Mouse (Mus musculus) midbrain, embryonic 12.5 days (tissue): Measurements from ENCODE around the gene Card6. TPM values are rescaled to one million over a fixed set of nuclear protein-coding genes. Genes with fewer than 3 reads are reported as not detected.
"Not testable (repeated sequence)": the region's sequence is repeated elsewhere in the genome, so short reads cannot be mapped to it uniquely, and the experiment has no call there.

Source experiments
- ATAC-seq: fragments of 200-750 bp; cut with Nextera tagmentation; 2 replicates; pipeline ENCODE4 v1.8.0; 2017; ENCODE audit warnings: low read depth, moderate TSS enrichment, moderate library complexity; ENCODE audit not compliant: low FRiP score
- H3K27ac ChIP-seq: fragments of 300-500 bp; sonication (generic); replicated peaks from 2 replicates; pipeline ENCODE4 v1.5.1; 2016; ENCODE audit warnings: mild to moderate bottlenecking
- H3K27me3 ChIP-seq: fragments of 300-500 bp; sonication (generic); 2 replicates; pipeline ENCODE4 v1.6.1; 2016; ENCODE audit warnings: mild to moderate bottlenecking
- H3K36me3 ChIP-seq: fragments of 300-500 bp; sonication (generic); 2 replicates; pipeline ENCODE4 v1.6.1; 2016
- H3K4me1 ChIP-seq: fragments of 300-500 bp; sonication (generic); 2 replicates; pipeline ENCODE4 v1.6.1; 2016
- H3K4me2 ChIP-seq: fragments of 300-500 bp; sonication (generic); replicated peaks from 2 replicates; pipeline ENCODE4 v1.6.1; 2016; ENCODE audit warnings: mild to moderate bottlenecking, moderate library complexity
- H3K4me3 ChIP-seq: fragments of 300-500 bp; sonication (generic); 2 replicates; pipeline ENCODE4 v1.5.1; 2016; ENCODE audit warnings: mild to moderate bottlenecking
- H3K9ac ChIP-seq: fragments of 300-500 bp; sonication (generic); replicated peaks from 2 replicates; pipeline ENCODE4 v1.6.1; 2016; ENCODE audit warnings: mild to moderate bottlenecking, moderate library complexity
- H3K9me3 ChIP-seq: fragments of 300-500 bp; sonication (generic); 2 replicates; pipeline ENCODE4 v1.6.1; 2016; ENCODE audit warnings: mild to moderate bottlenecking
- WGBS: fragments of 180-500 bp; shearing (Covaris S2); methylation state at CpG from one replicate; pipeline ENCODE4 v1.1.7; 2016; 5-methylcytosine and 5-hydroxymethylcytosine counted together
- polyA plus RNA-seq: library from polyadenylated mRNA; unstranded; fragments of >200 nt; fragmentation: Nextera tagmentation; extraction: Ambion mirVana; gene quantifications from 2 replicates; pipeline ENCODE4 v1.2.1, GENCODE M21; 2016

Card6 gene
- polyA plus RNA-seq, 1 experiment from 2014 or later = 1.2 TPM

GRCm38 (mm10) chr15:5142047-5142446, 33.7 kb upstream of the Card6 start:
- no peak overlapping the region for H3K4me3 ChIP-seq
- H3K9ac ChIP-seq = no peak overlapping the region
- H3K27ac ChIP-seq = no peak overlapping the region
- ATAC-seq = no peak
- no peaks in the 10 kb centered on the region for H3K9me3 ChIP-seq
- WGBS = 67% methylated on average over 5 of the region's 5 CpGs
- no peak overlapping the region for H3K4me2 ChIP-seq
- H3K27me3 ChIP-seq = no peaks in the 10 kb centered on the region
- no peaks in the 10 kb centered on the region for H3K36me3 ChIP-seq
- peaks cover 14% of the 10 kb centered on the region for H3K4me1 ChIP-seq

GRCm38 (mm10) chr15:5140357-5140756, 32.0 kb upstream of the Card6 start:
- ATAC-seq = no peak
- H3K9ac ChIP-seq = no peak overlapping the region
- H3K4me2 ChIP-seq = no peak overlapping the region
- no peaks in the 10 kb centered on the region for H3K36me3 ChIP-seq
- H3K27me3 ChIP-seq = no peaks in the 10 kb centered on the region
- H3K9me3 ChIP-seq = no peaks in the 10 kb centered on the region
- H3K27ac ChIP-seq = no peak overlapping the region
- peaks cover 11% of the 10 kb centered on the region for H3K4me1 ChIP-seq
- H3K4me3 ChIP-seq = no peak overlapping the region

- Histone ChIP-seq H3K4me1 (peaks cover 6% of the 10 kb centered on the region), H3K36me3 (no peaks in the 10 kb centered on the region), H3K4me3 (no peak overlapping the region), H3K27me3 (no peaks in the 10 kb centered on the region), H3K9me3 (no peaks in the 10 kb centered on the region), H3K4me2 (no peak overlapping the region), H3K27ac (no peak overlapping the region), H3K9ac (no peak overlapping the region)
- 94% methylated on average over 7 of the region's 7 CpGs for WGBS
- ATAC-seq = no peak
Measured at GRCm38 (mm10) chr15:5139863-5140262, 31.5 kb upstream of the Card6 start.

GRCm38 (mm10) chr15:5139366-5139765, 31.0 kb upstream of the Card6 start:
- 96% methylated on average over 2 of the region's 2 CpGs for WGBS
- no peak for ATAC-seq
- Histone ChIP-seq H3K4me2 (no peak overlapping the region), H3K27ac (no peak overlapping the region), H3K9me3 (no peaks in the 10 kb centered on the region), H3K4me3 (no peak overlapping the region), H3K4me1 (peaks cover 1% of the 10 kb centered on the region; the same call in 1 of the 2 replicates), H3K9ac (no peak overlapping the region), H3K27me3 (no peaks in the 10 kb centered on the region), H3K36me3 (no peaks in the 10 kb centered on the region)

GRCm38 (mm10) chr15:5138021-5138856, 29.9 kb upstream of the Card6 start:
- H3K4me2 ChIP-seq = no peak overlapping the region
- no peaks in the 10 kb centered on the region for H3K4me1 ChIP-seq
- ATAC-seq = no peak
- H3K9me3 ChIP-seq = no peaks in the 10 kb centered on the region
- 83% methylated on average over 9 of the region's 9 CpGs for WGBS
- H3K27me3 ChIP-seq = no peaks in the 10 kb centered on the region
- no peak overlapping the region for H3K9ac ChIP-seq
- no peak overlapping the region for H3K4me3 ChIP-seq
- no peaks in the 10 kb centered on the region for H3K36me3 ChIP-seq
- no peak overlapping the region for H3K27ac ChIP-seq

GRCm38 (mm10) chr15:5134945-5135483, 26.7 kb upstream of the Card6 start:
- no peak overlapping the region for H3K4me3 ChIP-seq
- H3K9me3 ChIP-seq = no peaks in the 10 kb centered on the region
- H3K27me3 ChIP-seq = no peaks in the 10 kb centered on the region
- H3K4me1 ChIP-seq = no peaks in the 10 kb centered on the region
- 82% methylated on average over 8 of the region's 8 CpGs for WGBS
- H3K27ac ChIP-seq = no peak overlapping the region
- ATAC-seq = no peak
- no peak overlapping the region for H3K9ac ChIP-seq
- H3K4me2 ChIP-seq = no peak overlapping the region
- H3K36me3 ChIP-seq = no peaks in the 10 kb centered on the region

- no peaks in the 10 kb centered on the region for H3K4me1 ChIP-seq
- H3K9ac ChIP-seq = no peak overlapping the region
- H3K27me3 ChIP-seq = no peaks in the 10 kb centered on the region
- no peak overlapping the region for H3K4me3 ChIP-seq
- ATAC-seq = no peak
- H3K36me3 ChIP-seq = no peaks in the 10 kb centered on the region
- H3K4me2 ChIP-seq = no peak overlapping the region
- WGBS = 72% methylated on average over 3 of the region's 3 CpGs
- H3K9me3 ChIP-seq = no peaks in the 10 kb centered on the region
- no peak overlapping the region for H3K27ac ChIP-seq
Measured at GRCm38 (mm10) chr15:5134179-5134578, 25.8 kb upstream of the Card6 start.

GRCm38 (mm10) chr15:5133301-5133700, 25.0 kb upstream of the Card6 start:
- no peaks in the 10 kb centered on the region for H3K4me1 ChIP-seq
- H3K36me3 ChIP-seq = no peaks in the 10 kb centered on the region
- no peak overlapping the region for H3K27ac ChIP-seq
- no peak for ATAC-seq
- no peaks in the 10 kb centered on the region for H3K27me3 ChIP-seq
- WGBS = 70% methylated on average over 3 of the region's 3 CpGs
- no peak overlapping the region for H3K4me2 ChIP-seq
- H3K9me3 ChIP-seq = no peaks in the 10 kb centered on the region
- H3K9ac ChIP-seq = no peak overlapping the region
- H3K4me3 ChIP-seq = no peak overlapping the region

GRCm38 (mm10) chr15:5130887-5131668, 22.7 kb upstream of the Card6 start:
- H3K27me3 ChIP-seq, H3K4me1 ChIP-seq, H3K4me3 ChIP-seq, H3K9me3 ChIP-seq, H3K27ac ChIP-seq, H3K4me2 ChIP-seq, ATAC-seq, H3K9ac ChIP-seq, H3K36me3 ChIP-seq: not testable (repeated sequence)
- 91% methylated on average over 14 of the region's 14 CpGs for WGBS

- no peak overlapping the region for H3K9ac ChIP-seq
- no peak overlapping the region for H3K4me2 ChIP-seq
- no peaks in the 10 kb centered on the region for H3K27me3 ChIP-seq
- H3K27ac ChIP-seq = no peak overlapping the region
- no peak for ATAC-seq
- WGBS = 92% methylated on average over 12 of the region's 12 CpGs
- no peak overlapping the region for H3K4me3 ChIP-seq
- H3K9me3 ChIP-seq = no peaks in the 10 kb centered on the region
- peaks cover 5% of the 10 kb centered on the region; the same call in 1 of the 2 replicates for H3K36me3 ChIP-seq
- no peaks in the 10 kb centered on the region for H3K4me1 ChIP-seq
Measured at GRCm38 (mm10) chr15:5129111-5129805, 20.9 kb upstream of the Card6 start.

- no peak overlapping the region for H3K9ac ChIP-seq
- no peaks in the 10 kb centered on the region for H3K9me3 ChIP-seq
- H3K36me3 ChIP-seq = peaks cover 7% of the 10 kb centered on the region; the same call in 1 of the 2 replicates
- H3K4me1 ChIP-seq = no peaks in the 10 kb centered on the region
- H3K4me3 ChIP-seq = no peak overlapping the region
- H3K27me3 ChIP-seq = no peaks in the 10 kb centered on the region
- 82% methylated on average over 5 of the region's 5 CpGs for WGBS
- ATAC-seq = no peak
- no peak overlapping the region for H3K27ac ChIP-seq
- H3K4me2 ChIP-seq = no peak overlapping the region
Measured at GRCm38 (mm10) chr15:5128176-5128940, 20.0 kb upstream of the Card6 start.
